Mouse (Mus musculus): Measurements from ENCODE around the gene Rps6ka1. TPM values are rescaled to one million over a fixed set of nuclear protein-coding genes. Genes with fewer than 3 reads are reported as not detected.
A peak's percentile ranks its signal among the peaks of the same experiment; 100 is the strongest.
"Not testable (repeated sequence)": the region's sequence is repeated elsewhere in the genome, so short reads cannot be mapped to it uniquely, and the experiment has no call there.

Rps6ka1 gene
- polyA plus RNA-seq, 1 experiment from 2014 or later = 34.9 TPM

DNA sequence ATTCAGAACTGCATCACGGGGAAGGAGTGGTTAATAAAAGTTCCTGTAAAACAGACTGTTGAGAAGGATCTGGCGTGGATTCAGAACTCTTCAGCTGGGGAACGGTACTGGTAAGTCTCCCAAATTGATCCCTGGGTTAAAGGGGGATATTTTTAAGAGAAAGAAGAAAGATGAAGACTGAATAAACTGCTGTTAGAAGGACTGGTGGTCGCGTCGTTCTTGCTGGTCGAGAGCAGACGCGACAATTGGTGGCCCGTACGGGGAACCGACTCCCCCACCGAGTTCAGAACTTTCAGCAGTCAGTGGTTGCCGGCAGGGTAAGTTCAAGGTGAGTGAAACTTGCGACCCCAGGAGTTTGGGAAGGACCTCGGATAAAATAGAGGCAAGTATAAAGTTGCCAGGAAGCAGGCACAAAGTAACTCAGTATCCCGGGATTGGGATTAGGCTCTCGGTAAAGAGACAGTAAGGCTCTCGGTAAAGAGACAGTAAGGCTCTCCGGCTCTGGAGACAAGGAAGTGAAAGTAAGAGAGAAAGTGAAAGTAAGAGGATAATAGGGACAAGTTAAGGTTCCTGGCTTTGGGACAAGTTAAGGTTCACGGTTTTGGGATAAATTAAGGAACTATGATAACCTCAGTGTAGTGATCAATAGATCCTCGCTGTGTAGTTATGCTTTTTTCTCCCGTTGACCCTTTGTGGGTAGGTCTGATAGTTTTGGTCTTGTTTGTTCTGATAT, 30.7 kb upstream of the Rps6ka1 start:
- H3K9ac ChIP-seq (replicated peaks; ENCODE audit: low read length); DNase-seq (ENCODE audit: low spot score); ATAC-seq (replicated peaks; ENCODE audit: insufficient number of reproducible peaks, low FRiP score, low TSS enrichment, low read depth); H3K9me3 ChIP-seq (replicated peaks; ENCODE audit: control insufficient read depth, low read length); H3K27ac ChIP-seq (replicated peaks; ENCODE audit: low read depth, low read length); H3K27me3 ChIP-seq (ENCODE audit: control insufficient read depth, insufficient read depth, low read length); H3K4me1 ChIP-seq (ENCODE audit: control insufficient read depth, insufficient read depth, low read length); H3K4me3 ChIP-seq (ENCODE audit: low read depth, low read length); H3K4me2 ChIP-seq (ENCODE audit: low read depth, low read length); H3K36me3 ChIP-seq (replicated peaks; ENCODE audit: control insufficient read depth, insufficient read depth, low read depth, low read length): not testable (repeated sequence)
- 82% methylated on average over 15 of the region's 23 CpGs for WGBS

DNA sequence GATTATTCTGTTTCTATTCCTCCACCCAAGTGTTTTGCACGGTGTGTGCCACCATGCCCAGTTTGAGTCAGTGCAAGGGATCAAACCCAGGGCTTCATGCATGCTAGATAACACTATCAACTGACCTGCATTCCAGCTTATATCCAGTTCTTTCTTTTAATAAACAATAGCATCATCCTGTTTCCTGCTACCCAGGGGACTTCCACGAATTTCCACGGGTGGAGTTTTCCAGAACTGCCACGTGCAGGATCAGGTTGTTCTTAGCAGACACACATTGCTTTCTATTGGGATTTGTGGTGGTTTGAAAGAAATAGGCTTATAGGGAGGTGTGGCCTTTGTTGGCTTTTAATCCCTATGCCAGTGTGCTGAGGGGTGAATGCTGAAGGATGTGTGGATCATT, 24.4 kb upstream of the Rps6ka1 start:
- Histone ChIP-seq H3K4me2 (ENCODE audit: low read depth, low read length) (no peak overlapping the region), H3K4me1 (ENCODE audit: control insufficient read depth, insufficient read depth, low read length) (no peaks in the 10 kb centered on the region), H3K27me3 (ENCODE audit: control insufficient read depth, insufficient read depth, low read length) (no peaks in the 10 kb centered on the region), H3K27ac (replicated peaks; ENCODE audit: low read depth, low read length) (no peak overlapping the region), H3K9me3 (replicated peaks; ENCODE audit: control insufficient read depth, low read length) (no peaks in the 10 kb centered on the region), H3K9ac (replicated peaks; ENCODE audit: low read length) (no peak overlapping the region), H3K4me3 (ENCODE audit: low read depth, low read length) (no peak overlapping the region), H3K36me3 (replicated peaks; ENCODE audit: control insufficient read depth, insufficient read depth, low read depth, low read length) (no peaks in the 10 kb centered on the region)
- no peak for DNase-seq (ENCODE audit: low spot score)
- WGBS = 81% methylated on average over 4 of the region's 4 CpGs
- ATAC-seq (replicated peaks; ENCODE audit: insufficient number of reproducible peaks, low FRiP score, low TSS enrichment, low read depth) = no peak

DNA sequence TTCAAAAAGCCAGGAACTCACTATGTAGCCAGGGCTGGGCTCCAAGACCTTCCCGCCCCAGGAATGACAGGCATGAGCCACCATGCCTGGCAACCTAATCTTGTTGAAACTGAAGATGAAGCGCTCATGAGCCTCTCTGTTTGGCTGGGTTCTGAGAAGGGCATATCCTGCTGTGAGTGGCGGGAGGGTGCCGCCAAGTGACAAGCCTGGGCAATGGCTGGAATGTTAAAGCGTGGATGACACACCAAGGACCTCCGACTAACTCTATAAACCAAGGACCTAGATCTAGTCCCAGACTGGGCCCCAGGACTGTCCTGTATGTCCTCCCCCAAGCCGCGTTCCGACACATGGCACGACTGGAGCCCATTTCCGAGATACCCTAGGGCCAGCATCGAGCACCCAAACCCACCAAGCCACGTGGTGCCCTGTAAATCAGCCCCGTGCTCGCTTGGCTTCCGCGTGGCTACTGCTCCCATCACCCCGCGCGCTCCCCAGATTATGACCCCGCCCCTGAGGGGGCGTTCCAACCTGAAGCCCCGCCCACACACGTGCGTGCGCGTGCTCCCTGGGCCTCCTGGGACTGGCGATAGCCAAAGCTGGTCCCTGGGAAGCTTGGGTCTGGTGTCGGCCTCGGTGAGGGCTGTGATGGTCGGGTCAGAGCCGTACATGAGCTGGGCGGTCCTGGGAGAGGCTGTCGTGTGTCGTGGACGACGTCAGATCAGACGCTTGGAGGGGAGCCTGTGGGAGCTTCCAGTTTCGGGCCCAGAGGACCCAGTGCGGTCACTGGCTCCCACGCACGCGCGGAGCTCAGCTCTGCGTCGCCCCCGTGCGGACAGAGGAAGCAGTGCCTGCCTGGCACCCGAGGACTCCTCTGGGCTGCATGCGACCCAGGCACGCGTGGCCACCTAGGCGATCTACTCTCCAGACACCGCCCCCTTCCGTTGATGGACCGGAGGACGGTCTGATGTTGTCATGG, 22.9 kb upstream of the Rps6ka1 start:
- ATAC-seq (replicated peaks; ENCODE audit: insufficient number of reproducible peaks, low FRiP score, low TSS enrichment, low read depth) = peak; percentile 96
- peak overlapping the region; percentile 50 for H3K9ac ChIP-seq (replicated peaks; ENCODE audit: low read length)
- H3K4me2 ChIP-seq (ENCODE audit: low read depth, low read length) = peak overlapping the region; percentile 58
- no peaks in the 10 kb centered on the region for H3K27me3 ChIP-seq (ENCODE audit: control insufficient read depth, insufficient read depth, low read length)
- H3K9me3 ChIP-seq (replicated peaks; ENCODE audit: control insufficient read depth, low read length) = no peaks in the 10 kb centered on the region
- under 1% methylated on average over 57 of the region's 57 CpGs for WGBS
- H3K27ac ChIP-seq (replicated peaks; ENCODE audit: low read depth, low read length) = peak overlapping the region; percentile 44
- DNase-seq (ENCODE audit: low spot score) = peak; percentile 97
- H3K4me1 ChIP-seq (ENCODE audit: control insufficient read depth, insufficient read depth, low read length) = no peaks in the 10 kb centered on the region
- no peaks in the 10 kb centered on the region for H3K36me3 ChIP-seq (replicated peaks; ENCODE audit: control insufficient read depth, insufficient read depth, low read depth, low read length)
- peak overlapping the region; percentile 48 for H3K4me3 ChIP-seq (ENCODE audit: low read depth, low read length)

DNA sequence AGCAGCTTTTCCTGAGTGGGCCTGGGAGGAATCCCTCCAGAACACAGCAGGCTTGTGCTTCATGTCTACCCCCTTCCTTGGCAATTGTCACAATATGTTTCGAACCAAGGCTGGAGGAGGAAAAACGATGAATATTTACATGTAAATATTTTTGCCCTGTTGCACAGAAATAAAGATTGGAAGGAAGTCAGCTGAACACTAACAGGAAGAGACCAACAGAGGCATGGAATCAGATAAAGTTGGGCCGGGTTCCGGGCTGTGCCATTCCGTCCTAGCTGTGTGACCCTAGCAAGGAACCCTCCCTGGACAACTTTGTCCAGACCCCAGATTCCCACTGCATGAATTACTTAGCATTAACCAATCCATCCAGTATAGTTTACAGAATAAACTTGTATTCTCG, 20.5 kb upstream of the Rps6ka1 start:
- no peak overlapping the region for H3K4me2 ChIP-seq (ENCODE audit: low read depth, low read length)
- no peak overlapping the region for H3K4me3 ChIP-seq (ENCODE audit: low read depth, low read length)
- H3K27me3 ChIP-seq (ENCODE audit: control insufficient read depth, insufficient read depth, low read length) = no peaks in the 10 kb centered on the region
- WGBS = 93% methylated on average over 6 of the region's 6 CpGs
- ATAC-seq (replicated peaks; ENCODE audit: insufficient number of reproducible peaks, low FRiP score, low TSS enrichment, low read depth) (no peak), DNase-seq (ENCODE audit: low spot score) (no peak)
- no peaks in the 10 kb centered on the region for H3K36me3 ChIP-seq (replicated peaks; ENCODE audit: control insufficient read depth, insufficient read depth, low read depth, low read length)
- no peaks in the 10 kb centered on the region for H3K9me3 ChIP-seq (replicated peaks; ENCODE audit: control insufficient read depth, low read length)
- H3K27ac ChIP-seq (replicated peaks; ENCODE audit: low read depth, low read length) = no peak overlapping the region
- no peaks in the 10 kb centered on the region for H3K4me1 ChIP-seq (ENCODE audit: control insufficient read depth, insufficient read depth, low read length)
- no peak overlapping the region for H3K9ac ChIP-seq (replicated peaks; ENCODE audit: low read length)

DNA sequence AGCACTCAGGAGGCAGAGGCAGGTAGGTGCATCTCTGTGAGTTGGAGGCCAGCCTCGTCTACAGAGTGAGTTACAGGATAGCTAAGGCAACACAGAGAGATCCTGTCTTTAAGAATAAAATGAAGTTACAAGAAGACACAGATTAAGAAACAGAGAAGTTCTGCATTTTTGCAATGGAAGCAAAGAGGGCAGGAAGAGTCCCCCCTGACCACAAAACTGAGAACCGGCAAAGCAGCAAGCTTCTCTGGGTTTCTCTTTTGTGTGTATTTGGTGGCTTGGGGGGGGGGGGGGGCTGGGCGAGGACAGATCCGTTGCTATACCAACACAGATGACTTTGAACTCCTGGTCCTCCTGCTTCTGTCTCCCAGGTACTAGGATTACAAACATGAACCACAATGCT, 19.5 kb upstream of the Rps6ka1 start:
- WGBS = 74% methylated on average over 4 of the region's 4 CpGs
- no peak overlapping the region for H3K27ac ChIP-seq (replicated peaks; ENCODE audit: low read depth, low read length)
- no peak overlapping the region for H3K4me3 ChIP-seq (ENCODE audit: low read depth, low read length)
- no peaks in the 10 kb centered on the region for H3K9me3 ChIP-seq (replicated peaks; ENCODE audit: control insufficient read depth, low read length)
- no peak overlapping the region for H3K4me2 ChIP-seq (ENCODE audit: low read depth, low read length)
- H3K4me1 ChIP-seq (ENCODE audit: control insufficient read depth, insufficient read depth, low read length) = no peaks in the 10 kb centered on the region
- no peak for DNase-seq (ENCODE audit: low spot score)
- no peaks in the 10 kb centered on the region for H3K36me3 ChIP-seq (replicated peaks; ENCODE audit: control insufficient read depth, insufficient read depth, low read depth, low read length)
- ATAC-seq (replicated peaks; ENCODE audit: insufficient number of reproducible peaks, low FRiP score, low TSS enrichment, low read depth) = no peak
- H3K9ac ChIP-seq (replicated peaks; ENCODE audit: low read length) = no peak overlapping the region
- no peaks in the 10 kb centered on the region for H3K27me3 ChIP-seq (ENCODE audit: control insufficient read depth, insufficient read depth, low read length)

DNA sequence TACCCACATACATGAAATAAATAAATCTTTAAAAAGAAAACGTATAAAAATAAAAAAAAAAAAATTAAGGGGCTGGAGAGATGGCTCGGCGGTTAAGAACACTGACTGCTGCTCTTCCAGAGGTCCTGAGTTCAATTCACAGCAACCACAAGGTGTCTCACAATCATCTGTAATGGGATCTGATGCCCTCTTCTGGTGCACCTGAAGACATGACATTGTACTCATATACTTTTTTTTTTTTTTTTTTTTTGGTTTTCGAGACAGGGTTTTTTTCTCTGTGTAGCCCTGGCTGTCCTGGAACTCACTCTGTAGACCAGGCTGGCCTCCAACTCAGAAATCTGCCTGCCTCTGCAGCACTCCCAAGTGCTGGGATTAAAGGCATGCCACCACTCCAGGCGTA, 18.7 kb upstream of the Rps6ka1 start:
- not testable (repeated sequence) for H3K4me3 ChIP-seq (ENCODE audit: low read depth, low read length); H3K9me3 ChIP-seq (replicated peaks; ENCODE audit: control insufficient read depth, low read length); H3K36me3 ChIP-seq (replicated peaks; ENCODE audit: control insufficient read depth, insufficient read depth, low read depth, low read length); ATAC-seq (replicated peaks; ENCODE audit: insufficient number of reproducible peaks, low FRiP score, low TSS enrichment, low read depth); H3K4me2 ChIP-seq (ENCODE audit: low read depth, low read length); H3K27ac ChIP-seq (replicated peaks; ENCODE audit: low read depth, low read length); H3K27me3 ChIP-seq (ENCODE audit: control insufficient read depth, insufficient read depth, low read length); H3K9ac ChIP-seq (replicated peaks; ENCODE audit: low read length); H3K4me1 ChIP-seq (ENCODE audit: control insufficient read depth, insufficient read depth, low read length); DNase-seq (ENCODE audit: low spot score)
- 89% methylated on average over 5 of the region's 5 CpGs for WGBS

DNA sequence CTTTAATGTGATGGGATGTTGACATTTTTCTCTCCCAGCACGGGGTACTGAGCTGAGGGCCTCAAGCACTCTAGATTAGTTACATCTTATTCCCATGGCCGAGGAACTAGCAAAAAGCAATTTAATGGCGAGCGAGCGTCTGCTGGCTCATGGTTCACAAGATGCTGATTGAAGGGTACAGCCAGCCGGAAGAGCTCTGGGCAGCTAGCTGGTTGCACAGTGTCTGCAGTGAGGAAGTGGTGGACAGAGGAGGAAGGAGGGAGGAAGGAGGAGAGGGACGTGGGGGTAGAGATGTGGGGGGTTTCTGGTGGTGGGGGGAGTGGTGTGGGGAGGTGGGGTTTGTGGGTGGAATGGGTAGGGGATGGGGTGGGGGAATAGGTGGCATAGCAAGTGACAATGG, 17.6 kb upstream of the Rps6ka1 start:
- ATAC-seq (replicated peaks; ENCODE audit: insufficient number of reproducible peaks, low FRiP score, low TSS enrichment, low read depth) (no peak), DNase-seq (ENCODE audit: low spot score) (no peak)
- Histone ChIP-seq H3K9ac (replicated peaks; ENCODE audit: low read length) (no peak overlapping the region), H3K27me3 (ENCODE audit: control insufficient read depth, insufficient read depth, low read length) (no peaks in the 10 kb centered on the region), H3K4me3 (ENCODE audit: low read depth, low read length) (no peak overlapping the region), H3K4me2 (ENCODE audit: low read depth, low read length) (no peak overlapping the region), H3K27ac (replicated peaks; ENCODE audit: low read depth, low read length) (no peak overlapping the region), H3K4me1 (ENCODE audit: control insufficient read depth, insufficient read depth, low read length) (no peaks in the 10 kb centered on the region), H3K36me3 (replicated peaks; ENCODE audit: control insufficient read depth, insufficient read depth, low read depth, low read length) (no peaks in the 10 kb centered on the region), H3K9me3 (replicated peaks; ENCODE audit: control insufficient read depth, low read length) (no peaks in the 10 kb centered on the region)
- 73% methylated on average over 7 of the region's 7 CpGs for WGBS

DNA sequence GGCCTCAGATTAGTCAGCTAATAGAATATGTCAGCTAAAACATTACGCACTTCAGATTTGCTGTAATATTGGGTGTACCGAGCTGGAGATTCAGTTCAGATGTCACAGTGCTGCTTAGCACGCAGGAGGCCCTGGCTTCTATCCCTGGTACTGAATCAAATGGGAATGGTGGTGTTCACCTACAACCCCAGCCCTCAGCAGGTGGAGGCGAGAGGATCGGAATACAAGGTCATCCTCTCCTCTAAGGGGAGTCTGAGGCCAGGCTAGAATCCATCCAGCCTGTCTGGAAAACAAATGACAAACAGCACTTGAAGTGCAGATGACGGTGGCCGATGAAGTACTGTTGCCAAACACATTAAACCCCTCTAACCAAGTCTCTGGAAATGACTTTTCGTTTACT, 16.7 kb upstream of the Rps6ka1 start:
- 80% methylated on average over 8 of the region's 8 CpGs for WGBS

More for the DNA sequence above, 16.7 kb upstream of the Rps6ka1 start:
- H3K9ac ChIP-seq (replicated peaks; ENCODE audit: low read length) = no peak overlapping the region
- DNase-seq (ENCODE audit: low spot score) (no peak), ATAC-seq (replicated peaks; ENCODE audit: insufficient number of reproducible peaks, low FRiP score, low TSS enrichment, low read depth) (no peak)
- no peaks in the 10 kb centered on the region for H3K4me1 ChIP-seq (ENCODE audit: control insufficient read depth, insufficient read depth, low read length)
- H3K27ac ChIP-seq (replicated peaks; ENCODE audit: low read depth, low read length) = no peak overlapping the region
- no peak overlapping the region for H3K4me3 ChIP-seq (ENCODE audit: low read depth, low read length)
- H3K36me3 ChIP-seq (replicated peaks; ENCODE audit: control insufficient read depth, insufficient read depth, low read depth, low read length) = no peaks in the 10 kb centered on the region
- H3K27me3 ChIP-seq (ENCODE audit: control insufficient read depth, insufficient read depth, low read length) = no peaks in the 10 kb centered on the region
- H3K9me3 ChIP-seq (replicated peaks; ENCODE audit: control insufficient read depth, low read length) = no peaks in the 10 kb centered on the region
- no peak overlapping the region for H3K4me2 ChIP-seq (ENCODE audit: low read depth, low read length)

Measured in embryonic facial prominence, embryonic 11.5 days (tissue).